Mouse (Mus musculus): ENCODE results near the gene Klrb1f. TPM values are rescaled to one million over a fixed set of nuclear protein-coding genes. Genes with fewer than 3 reads are reported as not detected.
"Not testable (repeated sequence)": the region's sequence is repeated elsewhere in the genome, so short reads cannot be mapped to it uniquely, and the experiment has no call there.

Klrb1f gene
- 0.18 and 0.45 TPM in 2 replicates for polyA plus RNA-seq (2016; fragmentation: Nextera tagmentation; extraction: Ambion mirVana)

GRCm38 (mm10) chr6:129045601-129046000 lies at the start of gene Klrb1f:
TSS of gene Klrb1f (plus strand) at chr6:129045901.
- Histone ChIP-seq H3K4me2 (replicated peaks) (no peak within 1 kb of the TSS), H3K27me3 (no peaks in the 10 kb centered on the region), H3K9me3 (replicated peaks) (no peaks in the 10 kb centered on the region), H3K9ac (no peak within 1 kb of the TSS), H3K4me1 (peaks cover 4% of the 10 kb centered on the region; the same call in 1 of the 2 replicates), H3K4me3 (no peak within 1 kb of the TSS), H3K36me3 (no peaks in the 10 kb centered on the region), H3K27ac (no peak within 1 kb of the TSS)
- 86% methylated on average over 2 of the region's 2 CpGs for WGBS
- ATAC-seq (ENCODE audit: low FRiP score): no peak

DNA sequence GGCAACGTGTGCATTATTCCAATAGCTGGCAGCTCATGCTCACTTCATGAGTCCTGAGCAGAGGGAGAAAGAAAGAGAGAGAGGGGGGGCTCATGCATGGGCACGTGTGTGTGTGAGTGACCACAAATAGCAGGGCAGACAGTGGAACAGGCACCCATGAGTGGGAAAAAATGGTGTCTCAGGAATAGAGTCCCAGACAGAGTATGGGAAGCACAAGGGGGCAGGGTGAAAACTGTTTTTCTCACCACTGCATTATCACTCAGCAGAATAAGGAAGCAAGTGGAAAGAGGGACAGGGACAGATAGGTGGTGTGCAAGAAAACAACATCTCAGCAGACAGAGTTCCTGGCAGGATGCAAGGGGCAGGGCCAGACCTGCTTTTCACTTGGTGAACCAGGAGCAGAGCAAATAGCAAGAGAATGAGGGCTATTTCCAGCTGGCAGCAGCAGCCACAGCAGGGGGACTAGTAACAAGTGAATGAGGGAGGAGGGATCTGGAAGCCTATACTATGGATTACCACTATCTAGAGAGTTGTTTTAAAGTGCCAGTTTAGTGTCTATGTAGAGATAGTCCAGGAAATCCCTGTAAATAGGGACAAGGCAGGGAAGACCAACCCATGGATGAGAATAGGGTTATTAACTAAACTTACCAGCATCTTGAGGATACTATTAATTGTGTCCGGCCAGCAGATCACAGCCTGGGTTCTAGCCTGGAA lies 49.5 kb upstream of the Klrb1f start:
- Histone ChIP-seq H3K4me3 (no peak overlapping the region), H3K4me2 (replicated peaks) (no peak overlapping the region), H3K27ac (no peak overlapping the region), H3K9ac (no peak overlapping the region), H3K4me1 (peaks cover 7% of the 10 kb centered on the region), H3K9me3 (replicated peaks) (no peaks in the 10 kb centered on the region), H3K36me3 (no peaks in the 10 kb centered on the region), H3K27me3 (peaks cover 9% of the 10 kb centered on the region)
- no peak for ATAC-seq (ENCODE audit: low FRiP score)
- WGBS: 78% methylated on average over 3 of the region's 3 CpGs

DNA sequence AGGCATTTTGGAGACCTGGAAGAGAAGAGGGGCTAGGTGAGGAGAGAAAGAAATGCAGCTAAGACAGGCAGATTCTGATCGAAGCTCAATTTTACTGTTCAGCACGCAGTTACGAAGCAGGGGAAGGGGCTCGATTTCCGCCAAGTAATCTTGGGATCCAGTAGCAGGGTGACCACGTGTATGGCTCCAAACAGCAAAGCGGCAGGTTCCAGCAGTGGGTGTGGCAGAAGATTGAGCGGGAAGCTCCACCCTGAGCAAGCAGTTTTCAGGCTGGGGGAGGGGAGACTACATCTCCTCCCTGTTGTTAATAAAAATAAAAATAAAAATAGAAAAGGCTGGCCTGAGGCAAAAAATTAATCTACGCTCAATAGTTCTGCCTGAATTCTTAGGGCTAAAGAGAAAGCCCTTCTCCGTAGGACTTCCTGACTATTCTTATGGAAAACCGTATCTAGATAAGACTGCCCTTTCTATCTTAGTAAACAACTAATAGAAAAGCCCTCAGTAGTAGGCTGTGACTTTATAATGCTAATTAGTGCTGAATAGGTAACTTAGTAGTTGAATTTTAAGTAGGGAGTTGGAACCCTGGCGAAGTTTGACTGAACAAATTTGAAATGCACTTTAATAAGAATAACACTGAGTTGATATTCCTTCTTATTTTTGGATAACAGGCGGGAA lies 48.8 kb upstream of the Klrb1f start:
- ATAC-seq (ENCODE audit: low FRiP score): no peak
- Histone ChIP-seq H3K9me3 (replicated peaks) (no peaks in the 10 kb centered on the region), H3K27me3 (peaks cover 9% of the 10 kb centered on the region), H3K36me3 (no peaks in the 10 kb centered on the region), H3K4me2 (replicated peaks) (no peak overlapping the region), H3K9ac (no peak overlapping the region), H3K4me3 (no peak overlapping the region), H3K4me1 (peaks cover 7% of the 10 kb centered on the region), H3K27ac (no peak overlapping the region)
- 68% methylated on average over 13 of the region's 13 CpGs for WGBS

- Histone ChIP-seq H3K9me3 (replicated peaks) (no peaks in the 10 kb centered on the region), H3K4me1 (no peaks in the 10 kb centered on the region), H3K27ac (no peak overlapping the region), H3K4me3 (no peak overlapping the region), H3K27me3 (no peaks in the 10 kb centered on the region), H3K36me3 (no peaks in the 10 kb centered on the region), H3K9ac (no peak overlapping the region), H3K4me2 (replicated peaks) (no peak overlapping the region)
- WGBS: 91% methylated on average over 2 of the region's 2 CpGs
- ATAC-seq (ENCODE audit: low FRiP score): no peak
Observed at GRCm38 (mm10) chr6:129001392-129001791, 44.3 kb upstream of the Klrb1f start.

DNA sequence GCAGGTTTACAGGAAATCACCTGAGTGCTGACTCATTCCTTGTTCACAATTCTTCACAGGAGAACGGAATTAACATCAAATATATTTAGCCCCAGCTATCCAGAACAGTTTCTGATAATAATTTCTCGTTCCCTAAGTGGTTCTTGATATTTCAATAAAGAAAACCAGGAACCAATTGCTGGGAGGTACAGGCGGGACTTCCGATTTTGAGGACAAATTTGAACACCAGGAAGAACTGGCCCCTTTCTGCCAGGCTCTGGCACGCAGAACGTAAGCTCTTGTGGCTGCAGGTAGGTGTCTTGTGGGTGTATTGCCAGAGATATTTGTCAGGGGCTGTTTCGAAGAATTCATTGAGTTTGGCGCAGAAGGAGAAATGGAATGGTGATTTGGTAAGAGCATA lies 37.1 kb upstream of the Klrb1f start:
- Histone ChIP-seq H3K27ac (no peak overlapping the region), H3K9me3 (replicated peaks) (no peaks in the 10 kb centered on the region), H3K4me1 (no peaks in the 10 kb centered on the region), H3K4me3 (no peak overlapping the region), H3K9ac (no peak overlapping the region), H3K36me3 (no peaks in the 10 kb centered on the region), H3K4me2 (replicated peaks) (no peak overlapping the region), H3K27me3 (no peaks in the 10 kb centered on the region)
- no peak for ATAC-seq (ENCODE audit: low FRiP score)
- WGBS: 91% methylated on average over 8 of the region's 8 CpGs

DNA sequence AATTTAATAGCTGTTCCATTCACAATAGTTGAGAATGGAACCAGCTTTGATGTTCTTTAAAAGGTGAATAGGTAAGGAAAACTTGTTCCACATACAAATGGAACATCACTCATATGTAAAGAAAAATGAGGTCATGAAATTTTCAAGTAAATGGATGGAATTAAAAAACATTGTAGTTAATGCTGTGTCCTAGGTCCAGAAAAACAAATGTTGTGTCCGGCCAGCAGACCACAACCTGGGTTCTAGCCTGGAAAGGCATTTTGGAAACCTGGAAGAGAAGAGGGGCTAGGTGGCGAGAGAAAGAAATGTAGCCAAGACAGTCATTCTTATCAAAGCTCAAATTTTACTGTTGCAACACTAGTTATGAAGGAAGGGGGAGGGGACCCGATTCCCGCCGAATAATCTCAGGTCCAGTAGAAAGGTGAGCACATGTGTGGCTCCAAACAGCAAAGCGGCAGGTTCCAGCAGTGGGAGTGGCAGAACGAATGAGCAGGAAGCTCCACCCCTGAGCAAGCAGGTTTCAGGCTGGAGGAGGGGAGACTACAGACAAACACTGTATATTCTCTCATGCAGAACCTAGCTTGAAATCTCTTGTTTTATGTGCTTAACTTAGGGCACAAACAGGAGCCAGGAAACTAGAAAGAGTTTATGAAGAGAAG lies 35.7 kb upstream of the Klrb1f start:
- 89% methylated on average over 7 of the region's 7 CpGs for WGBS
- not testable (repeated sequence) for H3K4me3 ChIP-seq; ATAC-seq (ENCODE audit: low FRiP score); H3K9me3 ChIP-seq (replicated peaks); H3K36me3 ChIP-seq; H3K27ac ChIP-seq; H3K27me3 ChIP-seq; H3K4me2 ChIP-seq (replicated peaks); H3K9ac ChIP-seq; H3K4me1 ChIP-seq

DNA sequence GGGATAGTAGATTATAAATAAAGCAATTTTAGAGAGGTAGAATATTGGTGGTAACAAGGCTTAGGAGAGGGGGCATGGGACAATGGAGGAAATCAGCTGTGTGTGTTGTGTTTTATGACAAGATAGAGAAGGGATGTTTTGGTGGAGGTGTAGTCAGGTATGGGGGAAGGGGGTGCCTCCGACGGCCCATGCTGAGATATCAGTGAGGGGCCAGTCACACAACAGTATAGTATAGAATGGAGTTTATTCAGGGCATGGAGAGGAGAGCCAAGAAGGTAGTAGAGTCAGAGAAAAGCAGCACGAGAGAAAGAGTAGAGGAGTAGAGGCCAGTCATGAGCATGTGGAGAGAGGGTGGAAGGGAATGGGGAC lies 35.2 kb upstream of the Klrb1f start:
- ATAC-seq (ENCODE audit: low FRiP score): no peak
- Histone ChIP-seq H3K9ac (no peak overlapping the region), H3K4me3 (no peak overlapping the region), H3K27me3 (no peaks in the 10 kb centered on the region), H3K27ac (no peak overlapping the region), H3K36me3 (no peaks in the 10 kb centered on the region), H3K4me1 (no peaks in the 10 kb centered on the region), H3K4me2 (replicated peaks) (no peak overlapping the region), H3K9me3 (replicated peaks) (no peaks in the 10 kb centered on the region)
- WGBS: 71% methylated on average over 3 of the region's 3 CpGs

DNA sequence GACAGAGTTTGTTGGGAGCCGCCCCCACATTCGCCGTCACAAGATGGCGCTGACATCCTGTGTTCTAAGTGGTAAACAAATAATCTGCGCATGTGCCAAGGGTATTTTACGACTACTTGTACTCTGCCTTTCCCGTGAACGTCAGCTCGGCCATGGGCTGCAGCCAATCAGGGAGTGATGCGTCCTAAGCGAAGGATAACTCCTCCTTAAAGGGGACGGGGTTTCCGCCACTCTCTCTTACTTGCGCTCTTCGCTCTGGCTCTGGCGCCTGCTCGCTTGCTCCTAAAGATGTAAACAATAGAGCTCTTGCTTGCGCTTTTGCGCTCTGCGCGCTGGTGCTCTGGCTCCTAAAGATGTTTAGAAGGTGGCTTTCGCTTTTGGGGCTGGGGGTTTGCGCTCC lies 33.7 kb upstream of the Klrb1f start:
- H3K9me3 ChIP-seq (replicated peaks); ATAC-seq (ENCODE audit: low FRiP score); H3K27ac ChIP-seq; H3K9ac ChIP-seq; H3K4me3 ChIP-seq; H3K4me2 ChIP-seq (replicated peaks); H3K36me3 ChIP-seq; H3K4me1 ChIP-seq; H3K27me3 ChIP-seq: not testable (repeated sequence)
- 95% methylated on average over 20 of the region's 23 CpGs for WGBS

DNA sequence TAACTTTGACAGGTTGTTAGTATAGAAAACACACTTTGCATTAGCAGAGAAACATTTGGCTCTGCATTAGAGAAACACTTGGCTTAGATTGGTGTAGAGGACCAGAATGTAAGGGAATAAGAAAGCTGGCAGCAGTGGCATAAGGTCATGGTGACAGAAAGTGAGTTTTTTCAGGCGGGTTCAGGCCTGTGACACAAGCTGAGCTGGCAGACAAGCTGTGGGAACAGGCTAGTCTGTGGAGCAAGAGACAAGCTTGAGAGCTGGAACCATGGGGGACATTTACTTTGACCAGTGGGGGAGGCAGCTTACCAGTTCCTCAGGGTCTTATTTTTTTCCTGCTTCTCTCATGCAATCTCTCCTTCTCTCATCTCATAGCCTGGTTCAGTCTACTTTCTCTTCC lies 32.7 kb upstream of the Klrb1f start:
- Histone ChIP-seq H3K27me3 (no peaks in the 10 kb centered on the region), H3K27ac (no peak overlapping the region), H3K4me2 (replicated peaks) (no peak overlapping the region), H3K36me3 (no peaks in the 10 kb centered on the region), H3K4me3 (no peak overlapping the region), H3K4me1 (no peaks in the 10 kb centered on the region), H3K9me3 (replicated peaks) (no peaks in the 10 kb centered on the region), H3K9ac (no peak overlapping the region)
- WGBS: 58% methylated on average over 1 of the region's 1 CpGs
- no peak for ATAC-seq (ENCODE audit: low FRiP score)

DNA sequence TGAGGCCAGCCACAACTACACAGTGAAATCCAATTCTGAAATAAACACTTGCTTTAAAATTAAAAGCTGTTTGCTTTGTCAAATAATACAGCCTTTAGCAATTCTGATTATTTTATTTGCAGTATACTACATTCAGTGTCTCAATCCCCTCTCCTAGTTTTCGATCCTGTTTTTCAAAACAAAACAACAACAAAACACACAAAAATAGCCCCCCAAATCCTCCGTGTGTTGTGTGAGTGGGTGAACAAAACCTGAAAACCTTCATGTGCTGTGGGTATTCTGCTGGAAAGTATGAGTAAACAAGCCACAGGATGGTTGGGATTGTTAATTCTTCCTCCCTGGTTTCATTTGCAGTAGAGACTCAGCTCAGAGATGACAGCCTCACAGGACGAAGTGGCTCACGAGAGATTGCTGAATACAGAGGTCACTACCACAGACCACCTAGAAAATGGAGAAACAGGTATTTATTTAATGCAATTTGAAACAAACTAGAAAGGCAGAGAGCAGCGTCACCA lies 31.9 kb upstream of the Klrb1f start:
- 85% methylated on average over 5 of the region's 5 CpGs for WGBS
- no peak for ATAC-seq (ENCODE audit: low FRiP score)

DNA sequence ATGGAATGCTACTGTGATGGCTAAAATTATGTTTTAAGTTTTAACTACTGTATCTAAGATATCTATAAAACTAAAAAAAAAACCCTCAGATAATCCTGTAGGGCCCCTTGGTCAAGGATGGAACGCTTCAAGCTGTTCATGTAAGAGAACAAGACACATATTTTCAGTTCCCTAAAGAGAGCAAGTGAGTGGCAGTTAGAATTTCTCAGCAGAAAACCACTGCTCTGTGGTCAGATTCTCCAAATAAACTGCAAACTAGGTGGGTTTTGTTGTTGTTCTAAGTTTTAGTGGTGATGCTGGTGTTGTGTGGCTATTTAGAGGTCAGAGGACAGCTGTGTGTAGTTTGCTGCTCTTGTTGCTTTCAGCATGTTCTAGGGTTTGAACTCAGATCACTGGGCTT lies 31.3 kb upstream of the Klrb1f start:
- H3K4me1 ChIP-seq: no peaks in the 10 kb centered on the region
- H3K9ac ChIP-seq: no peak overlapping the region
- H3K4me3 ChIP-seq: no peak overlapping the region
- no peak for ATAC-seq (ENCODE audit: low FRiP score)
- no peaks in the 10 kb centered on the region for H3K27me3 ChIP-seq
- H3K27ac ChIP-seq: no peak overlapping the region
- H3K9me3 ChIP-seq (replicated peaks): no peaks in the 10 kb centered on the region
- H3K4me2 ChIP-seq (replicated peaks): no peak overlapping the region
- WGBS: 79% methylated on average over 1 of the region's 1 CpGs
- H3K36me3 ChIP-seq: no peaks in the 10 kb centered on the region

More for the DNA sequence above, 31.9 kb upstream of the Klrb1f start:
- Histone ChIP-seq H3K9ac (no peak overlapping the region), H3K27me3 (no peaks in the 10 kb centered on the region), H3K4me3 (no peak overlapping the region), H3K4me2 (replicated peaks) (no peak overlapping the region), H3K36me3 (no peaks in the 10 kb centered on the region), H3K4me1 (no peaks in the 10 kb centered on the region), H3K27ac (no peak overlapping the region), H3K9me3 (replicated peaks) (no peaks in the 10 kb centered on the region)

DNA sequence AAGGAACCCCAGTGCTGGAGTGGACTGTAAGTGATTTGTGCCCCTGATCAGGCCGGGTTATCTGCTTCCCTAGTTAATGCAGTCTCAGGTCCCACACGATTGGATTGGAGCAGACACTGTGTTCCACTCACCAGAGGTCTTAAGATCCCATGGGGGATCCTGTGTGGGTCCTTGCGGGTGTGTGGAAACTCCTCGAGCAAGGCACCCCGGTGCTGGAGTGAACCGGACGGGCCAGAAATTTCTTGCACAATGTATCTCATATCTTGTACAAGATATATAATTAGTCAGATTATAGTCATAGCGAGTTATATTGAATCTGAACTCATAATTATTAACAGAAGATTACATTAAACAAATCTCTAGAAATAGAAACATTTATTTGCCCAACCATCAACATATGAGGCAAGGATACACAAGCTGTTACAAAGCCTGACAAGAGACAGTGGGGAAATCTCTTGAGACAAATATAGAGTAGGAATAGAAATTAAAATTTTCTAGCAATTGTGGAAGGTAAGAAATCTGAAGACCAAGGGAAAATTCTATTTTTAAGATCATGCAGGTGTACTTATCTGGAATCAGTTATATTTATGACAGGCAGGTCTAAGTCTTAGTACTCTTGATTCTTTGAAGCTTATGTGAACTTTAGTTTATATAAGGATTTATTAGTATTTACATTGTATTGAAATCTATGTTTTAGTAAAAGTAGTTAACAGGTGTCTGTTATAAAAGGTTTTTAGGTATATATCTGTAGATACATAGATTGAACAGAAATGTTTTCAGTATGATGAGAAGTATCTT lies 18.1 kb upstream of the Klrb1f start:
- H3K27ac ChIP-seq: no peak overlapping the region
- 91% methylated on average over 8 of the region's 8 CpGs for WGBS

More for the DNA sequence above, 18.1 kb upstream of the Klrb1f start:
- Histone ChIP-seq H3K4me2 (replicated peaks) (no peak overlapping the region), H3K9ac (no peak overlapping the region), H3K4me1 (no peaks in the 10 kb centered on the region), H3K36me3 (no peaks in the 10 kb centered on the region), H3K4me3 (no peak overlapping the region), H3K27me3 (no peaks in the 10 kb centered on the region), H3K9me3 (replicated peaks) (no peaks in the 10 kb centered on the region)
- ATAC-seq (ENCODE audit: low FRiP score): no peak

Data from hindbrain, embryonic 12.5 days (tissue).